Mouse (Mus musculus) ES-Bruce4 (cell line): Measurements from ENCODE around the gene Med24. TPM values are rescaled to one million over a fixed set of nuclear protein-coding genes. Genes with fewer than 3 reads are reported as not detected.

Experiments
- H3K27ac ChIP-seq: 2 replicates; pipeline ENCODE4 v1.5.1; 2012; ENCODE audit warnings: low read length, inconsistent platforms; ENCODE audit not compliant: insufficient read depth
- H3K27me3 ChIP-seq: 2 replicates; pipeline ENCODE4 v1.6.1; 2012; ENCODE audit warnings: mild to moderate bottlenecking, low read length, inconsistent platforms; ENCODE audit not compliant: control insufficient read depth, poor library complexity, insufficient read depth, severe bottlenecking
- H3K36me3 ChIP-seq: 2 replicates; pipeline ENCODE4 v1.6.1; 2012; ENCODE audit warnings: inconsistent platforms, mild to moderate bottlenecking, low read length, moderate library complexity; ENCODE audit not compliant: control insufficient read depth, poor library complexity, insufficient read depth, severe bottlenecking
- H3K4me1 ChIP-seq: one replicate; pipeline ENCODE4 v1.8.1; 2011; ENCODE audit warnings: low read length; ENCODE audit not compliant: control insufficient read depth, insufficient read depth
- H3K4me3 ChIP-seq: 2 replicates; pipeline ENCODE4 v1.5.1; 2011; ENCODE audit warnings: low read depth, mild to moderate bottlenecking, low read length
- H3K9ac ChIP-seq: 2 replicates; pipeline ENCODE4 v1.6.1; 2012; ENCODE audit warnings: low read depth, mild to moderate bottlenecking, inconsistent platforms; ENCODE audit not compliant: poor library complexity, severe bottlenecking
- H3K9me3 ChIP-seq: replicated peaks from 2 replicates; pipeline ENCODE4 v1.6.1; 2012; ENCODE audit warnings: mild to moderate bottlenecking, low read length, inconsistent platforms; ENCODE audit not compliant: control insufficient read depth, poor library complexity, insufficient read depth, severe bottlenecking
- CTCF ChIP-seq: IDR thresholded peaks from one replicate; pipeline ENCODE4 v1.8.1; 2011; ENCODE audit warnings: low read depth, low read length
- EP300 ChIP-seq: IDR thresholded peaks from 2 replicates; pipeline ENCODE4 v1.6.1; 2011; ENCODE audit warnings: low read depth, low read length; ENCODE audit not compliant: insufficient read depth
- POLR2A ChIP-seq: IDR thresholded peaks from one replicate; pipeline ENCODE4 v1.8.1; 2011; ENCODE audit warnings: low read length; ENCODE audit not compliant: insufficient read depth
- polyA plus RNA-seq: library from polyadenylated mRNA; stranded (reverse); fragments of >200 nt; gene quantifications from 2 replicates; pipeline ENCODE4 v1.2.4, GENCODE M21; 2011; ENCODE audit warnings: low read depth; ENCODE audit not compliant: missing spikeins, insufficient read depth, insufficient read length

Med24 gene
- polyA plus RNA-seq, 1 experiment = 83.5 TPM

DNA sequence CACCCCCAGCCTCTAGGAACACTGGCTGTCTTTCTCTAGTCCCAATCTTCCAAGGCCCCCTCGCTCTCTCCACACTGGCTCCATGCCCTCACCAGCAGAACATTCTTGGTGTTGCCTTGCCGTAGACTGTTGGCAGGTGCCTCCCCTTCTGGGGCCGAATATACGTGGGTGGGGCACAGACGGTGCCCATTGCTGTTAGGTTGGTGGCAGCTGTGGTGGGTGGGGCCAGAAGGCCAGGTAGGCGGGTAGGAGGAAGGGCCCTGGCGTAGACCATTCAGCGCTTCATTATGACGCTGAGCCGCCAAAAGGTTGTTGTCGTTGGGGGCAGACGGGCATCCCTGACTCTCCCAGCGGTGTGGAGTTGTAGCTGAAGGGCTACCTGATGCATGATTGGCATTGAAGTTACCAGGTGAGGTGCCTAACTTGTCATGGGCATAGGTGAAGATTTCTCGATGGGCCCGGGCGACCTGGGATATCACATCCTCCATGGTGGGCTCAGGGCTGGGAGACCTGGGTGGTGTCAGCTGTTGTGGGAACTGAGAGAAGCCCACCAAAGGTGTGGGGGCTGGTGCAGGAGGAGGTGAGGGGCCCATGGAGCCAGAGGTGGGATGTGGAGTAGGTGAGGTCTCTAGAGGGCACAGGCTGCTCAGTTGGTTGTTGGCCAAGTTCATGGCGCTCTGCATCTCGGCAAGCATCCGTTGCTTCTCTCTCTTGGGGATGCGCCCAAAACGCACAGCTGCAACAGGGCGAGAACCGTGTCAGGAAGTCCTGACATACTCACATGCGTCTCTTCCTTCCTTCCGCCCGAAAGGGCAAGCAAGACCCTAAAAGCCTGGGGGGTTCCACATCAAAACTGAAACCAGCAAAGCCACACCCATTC is 41.1 kb upstream of the Med24 start:
- TF ChIP-seq POLR2A (no peak), EP300 (no peak), CTCF (no peak)

DNA sequence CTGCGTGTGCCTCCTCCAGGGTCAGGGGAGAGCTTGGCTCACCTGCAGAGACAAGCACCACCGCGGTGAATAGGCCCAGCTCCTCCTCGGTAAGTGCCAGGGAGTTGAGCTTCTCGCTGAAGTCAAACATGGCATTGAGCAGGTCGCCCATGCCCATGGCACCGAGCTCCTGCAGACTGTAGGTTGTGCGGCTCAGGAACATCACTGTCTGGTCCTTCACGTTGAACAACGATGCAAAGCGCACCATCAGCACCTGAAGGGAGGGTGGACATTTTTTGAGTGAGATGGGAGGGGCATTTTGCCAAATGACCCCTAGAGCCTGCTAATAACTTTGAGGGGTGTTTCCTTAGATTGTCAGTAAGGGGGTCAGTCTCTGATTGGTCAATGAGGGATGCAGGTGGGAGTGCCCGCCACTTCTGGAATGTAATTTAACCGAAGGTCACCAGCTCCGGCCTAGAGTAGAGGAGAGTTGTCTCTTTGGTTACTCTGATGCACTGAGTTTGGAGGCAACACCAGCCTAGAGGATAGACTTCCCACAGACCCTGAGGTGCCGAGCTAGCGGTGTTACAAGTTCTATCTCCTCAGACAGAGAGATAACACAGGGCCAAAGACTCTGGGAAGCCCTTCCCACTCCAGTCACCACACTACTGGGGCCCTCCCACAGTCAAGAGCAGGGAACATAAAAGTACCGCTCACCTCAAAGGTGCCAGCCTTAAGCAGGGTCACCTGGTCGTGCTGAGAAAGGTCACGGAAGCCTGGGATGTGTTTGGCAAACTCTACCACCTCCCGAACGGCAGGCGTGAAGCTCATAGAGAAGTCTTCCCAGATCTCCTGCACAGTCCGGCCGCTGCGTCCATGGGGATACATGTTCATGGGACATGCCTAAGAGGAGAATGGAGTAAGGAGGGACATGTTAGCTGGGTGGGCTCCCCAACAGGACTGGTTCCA is 40.0 kb upstream of the Med24 start:
- H3K4me3 ChIP-seq = no peak overlapping the region
- H3K27me3 ChIP-seq = no peaks in the 10 kb centered on the region
- H3K9ac ChIP-seq = no peak overlapping the region
- H3K27ac ChIP-seq = no peak overlapping the region
- no peaks in the 10 kb centered on the region for H3K9me3 ChIP-seq
- peaks cover 6% of the 10 kb centered on the region; the same call in 1 of the 2 replicates for H3K36me3 ChIP-seq
- TF ChIP-seq EP300 = no peak
- H3K4me1 ChIP-seq = peaks cover 3% of the 10 kb centered on the region

More for the DNA sequence above, 41.1 kb upstream of the Med24 start:
- no peak overlapping the region for H3K4me3 ChIP-seq
- no peaks in the 10 kb centered on the region for H3K9me3 ChIP-seq
- H3K27me3 ChIP-seq = no peaks in the 10 kb centered on the region
- H3K9ac ChIP-seq = no peak overlapping the region
- no peak overlapping the region for H3K27ac ChIP-seq
- peaks cover 3% of the 10 kb centered on the region for H3K4me1 ChIP-seq
- peaks cover 6% of the 10 kb centered on the region; the same call in 1 of the 2 replicates for H3K36me3 ChIP-seq

DNA sequence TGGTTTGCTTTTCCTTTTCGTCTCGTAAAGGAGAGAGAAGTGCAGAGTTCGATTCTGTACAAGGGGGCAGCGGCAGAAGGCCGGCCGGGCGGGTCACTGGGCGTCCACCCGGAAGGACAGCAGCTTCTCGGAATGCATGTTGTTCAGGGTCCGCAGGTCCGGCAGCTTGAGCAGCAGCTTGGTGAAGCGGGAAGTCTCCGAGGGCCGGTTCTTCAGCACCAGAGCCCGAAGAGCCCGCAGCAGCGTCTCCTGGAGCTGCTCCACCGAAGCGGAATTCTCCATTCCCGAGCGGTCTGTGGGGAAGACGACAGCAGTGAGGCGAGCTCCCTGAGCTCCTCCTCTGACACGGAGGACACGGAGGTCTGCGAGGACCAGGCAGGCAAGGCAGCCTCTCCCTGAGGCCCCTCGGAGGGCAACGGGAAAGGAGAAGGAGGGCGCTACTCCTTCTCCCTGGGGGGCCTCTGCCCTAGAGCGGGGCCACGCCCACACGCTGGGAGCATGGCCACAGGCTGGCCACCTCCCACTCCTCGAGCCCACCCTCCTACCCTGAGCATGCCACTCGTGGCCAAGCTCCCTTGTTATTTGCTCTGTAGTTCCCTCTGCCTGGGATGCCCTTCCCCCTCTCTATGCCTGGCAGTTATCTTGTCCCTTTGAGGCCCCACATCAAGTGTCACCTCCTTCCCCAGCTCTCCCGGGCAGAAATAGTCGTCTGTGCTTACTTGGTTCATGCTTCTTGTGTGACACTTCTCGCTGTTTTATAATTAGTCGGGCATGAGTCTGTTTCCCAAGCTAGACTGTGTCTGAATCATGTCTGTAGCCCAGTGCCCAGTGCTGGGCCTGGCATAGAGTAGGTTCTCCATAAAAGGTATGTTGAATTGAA is 39.1 kb upstream of the Med24 start:
- TF ChIP-seq CTCF (no peak), EP300 (no peak), POLR2A (no peak)
- H3K36me3 ChIP-seq = peaks cover 6% of the 10 kb centered on the region; the same call in 1 of the 2 replicates
- no peak overlapping the region for H3K4me3 ChIP-seq
- H3K9me3 ChIP-seq = no peaks in the 10 kb centered on the region
- H3K4me1 ChIP-seq = peaks cover 3% of the 10 kb centered on the region
- no peak overlapping the region for H3K9ac ChIP-seq
- no peak overlapping the region for H3K27ac ChIP-seq
- no peaks in the 10 kb centered on the region for H3K27me3 ChIP-seq

DNA sequence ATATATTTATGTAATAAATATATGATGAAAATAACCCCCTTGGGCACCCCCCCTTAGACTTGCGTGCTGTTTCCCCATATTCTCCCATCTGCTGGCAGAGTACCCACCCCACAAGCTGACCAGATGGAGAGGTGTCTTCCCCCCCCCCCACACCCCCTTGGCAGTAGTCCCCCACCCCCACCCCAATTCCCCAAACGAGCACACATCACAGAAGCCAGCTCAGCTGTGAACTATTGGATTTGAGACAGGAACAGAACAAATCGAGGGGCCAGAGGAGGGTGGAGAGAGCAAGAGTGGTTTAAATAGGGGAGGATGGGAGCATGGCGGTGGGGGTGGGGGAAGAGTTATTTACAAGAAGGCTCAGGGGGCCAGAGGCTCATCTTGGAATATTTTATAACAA is 38.5 kb upstream of the Med24 start:
- H3K4me3 ChIP-seq = no peak overlapping the region
- no peak overlapping the region for H3K27ac ChIP-seq

DNA sequence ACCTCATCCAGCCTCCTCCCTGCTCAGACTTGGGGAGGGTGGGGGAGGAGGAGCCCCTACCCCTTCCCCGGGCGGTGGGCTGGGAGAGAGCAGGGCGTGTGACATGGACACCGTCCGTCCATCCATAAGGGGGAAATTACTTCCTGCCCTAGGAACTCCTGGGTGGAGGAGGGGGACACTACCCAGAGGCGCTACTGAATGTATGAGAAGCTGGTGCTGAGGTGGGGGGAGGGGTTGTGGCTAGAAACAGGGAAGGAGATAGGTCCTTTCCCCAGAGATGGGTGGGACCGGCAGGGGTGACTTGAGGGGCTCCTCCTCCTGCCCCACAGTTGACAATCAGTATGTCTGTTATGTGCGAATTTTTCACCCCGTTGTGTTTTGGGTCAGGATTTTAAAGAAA is 38.0 kb upstream of the Med24 start:
- H3K27ac ChIP-seq = no peak overlapping the region
- H3K27me3 ChIP-seq = no peaks in the 10 kb centered on the region
- H3K4me3 ChIP-seq = no peak overlapping the region
- H3K4me1 ChIP-seq = peaks cover 2% of the 10 kb centered on the region
- H3K9ac ChIP-seq = no peak overlapping the region
- TF ChIP-seq POLR2A (no peak), EP300 (no peak), CTCF (no peak)
- H3K36me3 ChIP-seq = peaks cover 6% of the 10 kb centered on the region; the same call in 1 of the 2 replicates
- no peaks in the 10 kb centered on the region for H3K9me3 ChIP-seq

More for the DNA sequence above, 38.5 kb upstream of the Med24 start:
- no peaks in the 10 kb centered on the region for H3K9me3 ChIP-seq
- TF ChIP-seq EP300 = no peak
- TF ChIP-seq CTCF = no peak
- TF ChIP-seq POLR2A = no peak
- H3K9ac ChIP-seq = no peak overlapping the region
- H3K4me1 ChIP-seq = peaks cover 2% of the 10 kb centered on the region
- H3K27me3 ChIP-seq = no peaks in the 10 kb centered on the region
- H3K36me3 ChIP-seq = peaks cover 6% of the 10 kb centered on the region; the same call in 1 of the 2 replicates
